Mouse (Mus musculus): ENCODE results near the gene Xpo6. TPM values are rescaled to one million over a fixed set of nuclear protein-coding genes. Genes with fewer than 3 reads are reported as not detected.

The Xpo6 gene
- polyA plus RNA-seq, 1 experiment = 149 TPM

DNA sequence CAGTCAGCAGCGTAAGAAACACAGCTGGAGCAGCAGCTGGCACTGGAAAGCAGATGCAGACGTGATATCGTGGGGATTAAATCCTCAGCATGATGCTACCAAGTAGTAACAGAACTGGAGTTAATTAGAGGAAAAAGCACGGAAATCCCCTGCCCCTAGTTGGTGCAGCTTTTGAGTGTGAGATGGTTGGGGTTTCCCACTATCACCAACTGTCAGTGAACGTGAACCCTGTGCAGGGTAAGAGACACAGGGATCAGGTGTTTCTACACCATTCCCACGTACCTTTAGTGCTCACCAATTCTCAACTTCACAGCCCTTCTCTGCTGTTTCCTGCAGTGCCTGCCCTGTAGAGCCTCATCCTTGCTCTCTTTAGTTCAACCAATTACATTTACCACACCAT lies 80.5 kb downstream of the Xpo6 start:
- H3K4me3 ChIP-seq (ENCODE audit: insufficient read depth, low read length) = no peak overlapping the region
- H3K4me1 ChIP-seq (ENCODE audit: control insufficient read depth, insufficient read depth, low read length) = no peaks in the 10 kb centered on the region
- TF ChIP-seq POLR2A (IDR thresholded peaks at IDR 0.05; ENCODE audit: extremely low read depth, insufficient read depth, low read length) (no peak), CTCF (IDR thresholded peaks at IDR 0.05; ENCODE audit: extremely low read depth, insufficient read depth, low read length) (no peak)
- no peak overlapping the region for H3K27ac ChIP-seq (ENCODE audit: insufficient read depth, low read length)

DNA sequence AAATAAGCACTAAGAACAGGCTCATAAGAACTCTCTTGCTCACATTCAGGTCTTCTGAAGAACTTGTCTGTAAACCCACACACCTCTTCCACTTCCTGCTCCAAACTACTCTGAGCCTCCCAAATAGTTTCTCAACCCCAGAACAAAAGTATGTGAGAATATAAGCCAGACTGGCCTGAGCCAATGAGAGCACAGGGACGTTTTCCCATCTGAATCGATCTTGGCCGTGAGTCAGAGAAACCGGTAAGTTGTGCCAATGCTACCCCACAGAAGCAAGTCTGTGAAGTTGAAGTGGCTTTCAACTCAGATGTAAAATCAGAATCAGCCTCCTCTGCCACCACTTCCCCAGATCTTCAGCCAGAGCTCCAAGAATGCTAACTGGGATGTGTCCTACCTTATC lies 87.0 kb downstream of the Xpo6 start:
- TF ChIP-seq CTCF (IDR thresholded peaks at IDR 0.05; ENCODE audit: extremely low read depth, insufficient read depth, low read length) = no peak
- no peak for TF ChIP-seq POLR2A (IDR thresholded peaks at IDR 0.05; ENCODE audit: extremely low read depth, insufficient read depth, low read length)
- H3K27ac ChIP-seq (ENCODE audit: insufficient read depth, low read length) = no peak overlapping the region
- H3K4me3 ChIP-seq (ENCODE audit: insufficient read depth, low read length) = no peak overlapping the region
- no peaks in the 10 kb centered on the region; the same call in 1 of the 2 replicates for H3K4me1 ChIP-seq (ENCODE audit: control insufficient read depth, insufficient read depth, low read length)

DNA sequence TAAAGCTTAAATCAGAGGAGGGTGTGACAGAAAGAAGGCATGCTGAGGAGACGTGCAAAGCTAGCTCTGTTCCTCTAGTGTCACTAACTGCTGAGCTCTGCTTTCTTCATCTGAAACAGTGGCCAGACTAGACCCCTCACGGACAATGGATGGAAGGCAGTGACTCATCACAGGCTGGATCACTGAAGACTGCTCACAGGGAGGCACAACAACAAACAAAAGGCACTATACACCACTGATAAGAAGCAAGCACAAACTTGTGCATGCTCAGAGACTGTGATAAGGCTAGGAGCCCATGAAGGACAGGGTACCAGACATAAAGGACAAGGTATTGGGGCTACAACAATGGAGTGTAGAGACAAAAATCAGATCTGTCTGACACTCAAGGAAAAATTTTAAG lies 89.1 kb downstream of the Xpo6 start:
- no peak for TF ChIP-seq POLR2A (IDR thresholded peaks at IDR 0.05; ENCODE audit: extremely low read depth, insufficient read depth, low read length)
- TF ChIP-seq CTCF (IDR thresholded peaks at IDR 0.05; ENCODE audit: extremely low read depth, insufficient read depth, low read length) = no peak
- no peak overlapping the region for H3K4me3 ChIP-seq (ENCODE audit: insufficient read depth, low read length)
- H3K27ac ChIP-seq (ENCODE audit: insufficient read depth, low read length) = no peak overlapping the region
- H3K4me1 ChIP-seq (ENCODE audit: control insufficient read depth, insufficient read depth, low read length) = no peaks in the 10 kb centered on the region; the same call in 1 of the 2 replicates

DNA sequence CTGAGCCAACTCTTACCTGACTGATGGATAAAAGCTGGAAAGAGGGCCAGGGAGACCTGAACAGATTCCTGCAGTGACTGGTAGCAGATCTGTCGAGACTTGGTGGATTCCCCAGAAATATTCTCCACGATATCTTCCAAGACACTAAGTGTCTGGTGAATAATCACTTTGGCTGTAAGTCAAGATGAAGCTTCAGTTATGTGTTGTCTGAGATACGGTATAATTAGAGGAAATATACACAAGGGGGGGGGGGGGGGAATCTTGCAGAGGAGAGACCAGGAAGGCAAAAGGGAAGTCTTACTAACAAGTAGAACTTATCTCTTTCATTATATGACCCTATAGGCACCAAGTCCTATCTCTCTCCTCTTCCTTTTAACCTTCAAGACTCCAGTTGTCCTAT lies 90.4 kb downstream of the Xpo6 start:
- Histone ChIP-seq H3K27ac (ENCODE audit: insufficient read depth, low read length) (no peak overlapping the region), H3K4me3 (ENCODE audit: insufficient read depth, low read length) (no peak overlapping the region), H3K4me1 (ENCODE audit: control insufficient read depth, insufficient read depth, low read length) (no peaks in the 10 kb centered on the region; the same call in 1 of the 2 replicates)
- TF ChIP-seq POLR2A (IDR thresholded peaks at IDR 0.05; ENCODE audit: extremely low read depth, insufficient read depth, low read length) (no peak), CTCF (IDR thresholded peaks at IDR 0.05; ENCODE audit: extremely low read depth, insufficient read depth, low read length) (no peak)

DNA sequence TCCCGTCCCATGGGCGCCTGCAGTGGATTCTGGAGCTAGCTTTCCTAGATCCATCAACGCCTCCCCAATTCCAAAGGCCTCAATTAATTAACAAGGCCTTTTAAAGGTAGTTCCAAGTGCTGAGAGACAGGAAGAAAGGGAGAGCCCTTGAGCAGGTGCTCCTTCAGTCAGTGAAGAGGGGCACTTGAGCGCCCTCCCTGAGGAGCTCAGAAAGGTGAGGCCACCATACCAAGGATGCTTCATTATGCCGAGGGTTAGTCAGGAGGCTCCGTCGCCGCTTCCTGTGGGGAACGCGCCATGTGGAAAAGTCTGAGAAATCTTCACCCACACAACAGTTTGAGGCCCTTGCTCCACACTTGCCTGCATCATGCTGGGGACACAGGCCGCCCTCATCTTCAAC lies 99.9 kb downstream of the Xpo6 start:
- no peaks in the 10 kb centered on the region for H3K4me1 ChIP-seq (ENCODE audit: control insufficient read depth, insufficient read depth, low read length)
- H3K27ac ChIP-seq (ENCODE audit: insufficient read depth, low read length) = no peak overlapping the region
- TF ChIP-seq CTCF (IDR thresholded peaks at IDR 0.05; ENCODE audit: extremely low read depth, insufficient read depth, low read length) (no peak), POLR2A (IDR thresholded peaks at IDR 0.05; ENCODE audit: extremely low read depth, insufficient read depth, low read length) (no peak)
- H3K4me3 ChIP-seq (ENCODE audit: insufficient read depth, low read length) = no peak overlapping the region

DNA sequence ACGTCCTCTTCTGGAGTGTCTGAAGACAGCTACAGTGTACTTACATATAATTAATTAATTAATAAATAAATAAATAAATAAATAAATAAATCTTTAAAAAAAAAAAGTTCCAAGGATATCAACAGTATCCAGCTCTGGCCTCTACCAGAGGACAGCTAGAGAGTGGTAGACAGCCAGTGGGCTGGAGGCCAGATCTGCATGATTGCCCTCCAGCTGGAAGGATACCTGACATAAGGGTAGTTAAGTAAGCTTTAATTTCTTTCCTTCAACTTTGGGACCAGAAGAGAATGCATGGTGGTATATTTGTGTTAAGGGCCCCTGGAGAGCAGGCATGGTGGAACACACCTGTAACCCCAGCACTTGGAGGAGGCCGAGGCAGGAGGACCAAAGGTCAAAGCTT lies 100.5 kb downstream of the Xpo6 start:
- H3K27ac ChIP-seq (ENCODE audit: insufficient read depth, low read length) = no peak overlapping the region
- no peak overlapping the region for H3K4me3 ChIP-seq (ENCODE audit: insufficient read depth, low read length)
- TF ChIP-seq CTCF (IDR thresholded peaks at IDR 0.05; ENCODE audit: extremely low read depth, insufficient read depth, low read length) (no peak), POLR2A (IDR thresholded peaks at IDR 0.05; ENCODE audit: extremely low read depth, insufficient read depth, low read length) (no peak)
- no peaks in the 10 kb centered on the region for H3K4me1 ChIP-seq (ENCODE audit: control insufficient read depth, insufficient read depth, low read length)

DNA sequence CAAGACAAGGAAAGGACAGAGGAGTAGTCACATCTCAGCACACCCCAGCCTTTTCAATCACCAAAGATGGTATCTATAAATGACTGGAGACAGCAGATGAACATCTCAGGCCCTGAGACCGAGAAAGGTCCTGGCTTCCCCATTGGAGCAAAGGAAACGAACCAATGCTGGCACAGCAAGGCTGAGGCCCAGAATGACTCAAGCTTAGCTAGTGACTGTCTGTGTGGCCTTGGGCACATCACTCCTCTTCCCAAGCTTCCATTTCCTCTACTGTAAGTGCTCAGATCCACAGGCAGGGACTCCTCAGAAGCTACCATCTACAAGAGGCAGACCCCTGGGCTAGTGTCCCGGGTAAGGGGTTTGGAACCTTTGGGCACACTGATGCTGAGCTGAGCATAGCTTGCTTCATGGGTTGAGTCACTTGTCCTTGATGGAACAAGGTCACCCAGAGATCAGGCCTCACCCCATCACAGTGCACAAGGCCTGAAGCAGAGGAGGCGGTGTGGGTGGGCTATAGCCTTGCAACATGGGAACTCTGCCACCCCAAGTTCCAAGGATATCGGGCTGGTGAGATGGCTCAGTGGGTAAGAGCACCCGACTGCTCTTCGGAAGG lies 101.0 kb downstream of the Xpo6 start:
- Histone ChIP-seq H3K27ac (ENCODE audit: insufficient read depth, low read length) (no peak overlapping the region), H3K4me1 (ENCODE audit: control insufficient read depth, insufficient read depth, low read length) (no peaks in the 10 kb centered on the region), H3K4me3 (ENCODE audit: insufficient read depth, low read length) (no peak overlapping the region)
- TF ChIP-seq CTCF (IDR thresholded peaks at IDR 0.05; ENCODE audit: extremely low read depth, insufficient read depth, low read length) = no peak
- no peak for TF ChIP-seq POLR2A (IDR thresholded peaks at IDR 0.05; ENCODE audit: extremely low read depth, insufficient read depth, low read length)

DNA sequence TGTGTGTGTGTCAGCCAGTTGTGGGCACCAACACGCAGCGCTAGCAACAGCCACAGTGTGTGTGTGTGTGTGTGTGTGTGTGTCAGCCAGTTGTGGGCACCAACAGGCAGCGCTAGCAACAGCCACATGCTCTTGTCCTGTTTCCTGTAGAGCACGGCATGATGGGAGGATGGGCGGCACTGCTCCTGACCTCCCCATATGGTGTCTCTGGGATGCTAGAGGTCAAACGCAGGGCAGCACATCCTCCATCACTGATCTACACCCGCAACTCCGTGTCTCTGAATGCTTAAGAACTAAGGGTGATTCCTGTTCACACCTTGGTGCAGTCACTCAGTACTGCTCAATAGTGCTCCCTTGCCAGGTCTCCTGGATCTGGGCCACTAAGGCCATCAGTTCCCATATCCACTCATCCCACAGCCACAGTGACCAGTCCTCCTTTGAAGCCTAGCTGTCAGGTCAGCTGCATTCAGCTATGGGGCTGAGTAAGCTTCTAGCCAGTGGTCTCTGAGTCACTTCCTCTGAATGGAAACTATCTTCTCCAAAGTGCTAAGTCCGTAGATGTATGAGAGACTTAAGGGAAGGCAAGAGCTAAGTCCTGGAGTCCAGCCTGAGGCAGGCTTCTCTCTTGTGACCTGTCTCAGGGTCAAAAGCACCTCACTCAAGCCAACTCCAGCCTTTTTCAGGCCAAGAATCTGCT lies 102.9 kb downstream of the Xpo6 start:
- H3K4me1 ChIP-seq (ENCODE audit: control insufficient read depth, insufficient read depth, low read length) = no peaks in the 10 kb centered on the region
- H3K4me3 ChIP-seq (ENCODE audit: insufficient read depth, low read length) = no peak overlapping the region
- TF ChIP-seq CTCF (IDR thresholded peaks at IDR 0.05; ENCODE audit: extremely low read depth, insufficient read depth, low read length) = no peak
- no peak for TF ChIP-seq POLR2A (IDR thresholded peaks at IDR 0.05; ENCODE audit: extremely low read depth, insufficient read depth, low read length)
- H3K27ac ChIP-seq (ENCODE audit: insufficient read depth, low read length) = no peak overlapping the region

DNA sequence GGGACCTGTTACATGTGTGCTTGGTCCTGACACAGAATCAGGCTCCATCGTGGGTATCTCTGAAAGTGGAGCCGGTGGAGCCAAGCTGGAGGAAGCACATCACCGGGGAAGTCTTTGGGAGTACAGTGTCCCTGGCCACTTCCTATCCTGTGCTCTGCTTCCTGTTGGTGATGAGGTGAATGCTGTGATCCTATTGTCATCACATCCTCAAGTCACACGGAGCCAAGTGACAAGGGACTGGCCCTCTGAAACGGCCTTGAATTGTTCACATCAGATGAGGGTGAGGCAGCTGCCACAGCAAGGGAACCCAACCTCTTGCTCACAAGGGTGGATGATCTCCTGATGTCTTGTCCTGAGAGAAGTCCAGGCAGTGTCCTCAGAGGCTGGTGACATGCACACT lies 103.7 kb downstream of the Xpo6 start:
- Histone ChIP-seq H3K4me3 (ENCODE audit: insufficient read depth, low read length) (no peak overlapping the region), H3K4me1 (ENCODE audit: control insufficient read depth, insufficient read depth, low read length) (no peaks in the 10 kb centered on the region), H3K27ac (ENCODE audit: insufficient read depth, low read length) (no peak overlapping the region)
- no peak for TF ChIP-seq POLR2A (IDR thresholded peaks at IDR 0.05; ENCODE audit: extremely low read depth, insufficient read depth, low read length)
- no peak for TF ChIP-seq CTCF (IDR thresholded peaks at IDR 0.05; ENCODE audit: extremely low read depth, insufficient read depth, low read length)

DNA sequence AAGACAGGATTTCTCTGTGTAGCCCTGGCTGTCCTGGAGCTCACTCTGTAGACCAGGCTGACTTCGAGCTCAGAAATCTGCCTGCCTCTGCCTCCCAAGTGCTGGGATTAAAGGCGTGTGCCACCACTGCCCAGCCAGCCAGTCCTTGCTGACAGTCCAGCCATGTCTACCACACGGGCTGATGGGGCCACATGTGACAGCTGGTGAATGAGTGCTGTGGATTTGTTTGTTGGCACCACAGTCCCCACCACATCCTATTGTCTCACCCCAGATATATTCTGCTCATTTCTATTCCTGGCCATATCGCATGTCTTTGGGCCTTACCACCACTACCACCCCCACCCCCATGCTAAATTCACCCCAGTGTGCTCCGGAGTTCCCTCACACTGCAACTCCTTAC lies 105.6 kb downstream of the Xpo6 start:
- Histone ChIP-seq H3K4me1 (ENCODE audit: control insufficient read depth, insufficient read depth, low read length) (no peaks in the 10 kb centered on the region), H3K4me3 (ENCODE audit: insufficient read depth, low read length) (no peak overlapping the region), H3K27ac (ENCODE audit: insufficient read depth, low read length) (no peak overlapping the region)
- no peak for TF ChIP-seq POLR2A (IDR thresholded peaks at IDR 0.05; ENCODE audit: extremely low read depth, insufficient read depth, low read length)
- no peak for TF ChIP-seq CTCF (IDR thresholded peaks at IDR 0.05; ENCODE audit: extremely low read depth, insufficient read depth, low read length)
